Mouse (Mus musculus) midbrain, embryonic 10.5 days (tissue): ENCODE results near the gene Slc7a8. TPM values are rescaled to one million over a fixed set of nuclear protein-coding genes. Genes with fewer than 3 reads are reported as not detected.

ENCODE experiments used
- DNase-seq: peaks from one replicate; pipeline ENCODE4 v3.0.0-alpha.2; 2017; ENCODE audit warnings: low spot score
- H3K27ac ChIP-seq: fragments of 300-500 bp; sonication (generic); replicated peaks from 2 replicates; pipeline ENCODE4 v1.5.1; 2016; ENCODE audit warnings: mild to moderate bottlenecking
- H3K27me3 ChIP-seq: fragments of 300-500 bp; sonication (generic); 2 replicates; pipeline ENCODE4 v1.6.1; 2016; ENCODE audit warnings: low read depth, mild to moderate bottlenecking; ENCODE audit not compliant: poor library complexity, severe bottlenecking
- H3K36me3 ChIP-seq: fragments of 300-500 bp; sonication (generic); 2 replicates; pipeline ENCODE4 v1.6.1; 2016; ENCODE audit warnings: mild to moderate bottlenecking, moderate library complexity
- H3K4me1 ChIP-seq: fragments of 300-500 bp; sonication (generic); 2 replicates; pipeline ENCODE4 v1.6.1; 2016
- H3K4me3 ChIP-seq: fragments of 300-500 bp; sonication (generic); 2 replicates; pipeline ENCODE4 v1.5.1; 2016; ENCODE audit warnings: mild to moderate bottlenecking, moderate library complexity
- H3K9me3 ChIP-seq: fragments of 300-500 bp; sonication (generic); replicated peaks from 2 replicates; pipeline ENCODE4 v1.6.1; 2016; ENCODE audit warnings: mild to moderate bottlenecking
- WGBS: fragments of 180-500 bp; shearing (Covaris S2); methylation state at CpG from one replicate; pipeline ENCODE4 v1.1.7; 2016; 5-methylcytosine and 5-hydroxymethylcytosine counted together
- polyA plus RNA-seq: library from polyadenylated mRNA; unstranded; fragments of >200 nt; fragmentation: Nextera tagmentation; extraction: Ambion mirVana; gene quantifications from 2 replicates; pipeline ENCODE4 v1.2.1, GENCODE M21; 2016

Gene Slc7a8
- polyA plus RNA-seq, 1 experiment from 2014 or later: 1.8 TPM

GRCm38 (mm10) chr14:54706589-54707320 lies 75.0 kb downstream of the Slc7a8 start:
- Histone ChIP-seq H3K27me3 (peaks cover 10% of the 10 kb centered on the region), H3K36me3 (no peaks in the 10 kb centered on the region), H3K4me1 (peaks cover 16% of the 10 kb centered on the region), H3K27ac (peak overlapping the region; percentile 20; the same call in 1 of the 2 replicates), H3K4me3 (no peak overlapping the region), H3K9me3 (no peaks in the 10 kb centered on the region)
- no peak for DNase-seq
- 53% methylated on average over 17 of the region's 17 CpGs for WGBS

GRCm38 (mm10) chr14:54705844-54706243 lies 75.9 kb downstream of the Slc7a8 start:
- no peaks in the 10 kb centered on the region for H3K9me3 ChIP-seq
- H3K27me3 ChIP-seq: peaks cover 10% of the 10 kb centered on the region
- DNase-seq: no peak
- no peak overlapping the region for H3K4me3 ChIP-seq
- H3K27ac ChIP-seq: no peak overlapping the region; the same call in 1 of the 2 replicates
- H3K4me1 ChIP-seq: peaks cover 16% of the 10 kb centered on the region
- 54% methylated on average over 5 of the region's 5 CpGs for WGBS
- H3K36me3 ChIP-seq: no peaks in the 10 kb centered on the region

DNA sequence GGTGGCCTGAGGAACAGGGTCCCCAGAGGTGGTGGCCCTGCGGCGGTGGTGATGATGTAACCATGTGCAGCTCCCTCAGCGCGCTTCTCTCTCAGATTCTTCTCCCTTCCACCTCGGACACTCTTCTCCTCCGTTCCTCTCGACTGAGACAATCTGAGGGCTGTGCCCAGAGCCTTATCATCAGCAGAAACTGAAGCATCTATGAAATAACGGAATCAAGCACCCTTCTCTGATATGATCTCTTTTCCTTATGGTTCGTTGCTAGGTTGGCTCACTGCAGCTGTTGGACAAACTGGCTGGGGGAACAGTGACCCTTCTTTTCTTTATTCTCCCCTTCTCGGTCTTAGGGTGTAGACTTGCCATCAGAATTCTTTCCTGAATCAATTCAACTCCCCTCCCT lies 78.5 kb downstream of the Slc7a8 start:
- peaks cover 16% of the 10 kb centered on the region for H3K4me1 ChIP-seq
- no peaks in the 10 kb centered on the region for H3K36me3 ChIP-seq
- H3K27ac ChIP-seq: no peak overlapping the region
- H3K9me3 ChIP-seq: no peaks in the 10 kb centered on the region
- peaks cover 10% of the 10 kb centered on the region for H3K27me3 ChIP-seq
- WGBS: 74% methylated on average over 10 of the region's 10 CpGs
- DNase-seq: no peak
- no peak overlapping the region for H3K4me3 ChIP-seq

DNA sequence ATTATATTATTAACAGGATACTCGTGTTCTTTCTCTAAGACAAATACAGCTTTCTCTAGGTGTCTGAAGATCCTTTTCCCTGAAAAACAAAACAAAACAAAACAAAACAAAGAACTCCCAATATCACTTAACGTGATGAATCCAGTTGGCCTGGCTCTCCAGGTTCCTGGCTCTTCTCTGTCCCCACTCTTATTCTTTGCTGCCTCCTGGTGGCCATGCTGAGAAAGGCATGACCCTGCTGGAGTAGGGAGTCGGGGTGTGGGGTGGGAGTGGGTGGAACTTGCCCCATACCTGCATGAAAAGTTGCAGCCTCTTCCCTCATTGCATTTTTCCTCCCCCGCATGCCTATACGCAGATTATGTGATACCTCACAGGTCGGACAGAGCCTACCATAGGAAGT lies 80.4 kb downstream of the Slc7a8 start:
- Histone ChIP-seq H3K9me3 (no peaks in the 10 kb centered on the region), H3K4me1 (0 out of 2 replicates have a peak, but pooled peaks cover 3% of the 10 kb centered on the region), H3K36me3 (no peaks in the 10 kb centered on the region), H3K4me3 (no peak overlapping the region), H3K27ac (no peak overlapping the region), H3K27me3 (peaks cover 10% of the 10 kb centered on the region)
- 18% methylated on average over 6 of the region's 6 CpGs for WGBS
- peak; percentile 76 for DNase-seq

GRCm38 (mm10) chr14:54699586-54699985 lies 82.2 kb downstream of the Slc7a8 start:
- no peaks in the 10 kb centered on the region for H3K9me3 ChIP-seq
- H3K4me1 ChIP-seq: no peaks in the 10 kb centered on the region
- WGBS: 62% methylated on average over 3 of the region's 3 CpGs

DNA sequence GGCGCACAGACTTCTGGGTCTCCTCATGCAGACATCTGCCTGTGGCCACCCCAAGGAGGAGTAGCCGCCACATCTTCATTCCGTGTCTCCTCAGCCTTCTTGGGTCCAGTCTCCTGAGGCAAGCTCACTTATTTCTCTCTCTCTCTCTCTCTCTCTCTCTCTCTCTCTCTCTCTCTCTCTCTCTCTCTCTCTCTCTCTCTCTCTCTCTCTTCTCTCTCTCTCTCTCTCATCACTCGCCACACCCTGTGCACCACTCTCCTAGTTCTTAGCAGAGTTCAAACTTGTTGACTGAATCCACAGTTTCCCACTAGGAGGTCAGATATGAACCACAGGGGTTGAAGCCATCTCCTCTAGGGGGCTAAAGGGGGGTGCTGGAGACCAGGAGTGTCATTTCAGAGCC lies 83.0 kb downstream of the Slc7a8 start, which contains the start of gene Gm29776:
Gene Gm29776 (minus strand): TSS at position 101 of the 400 bp plus-strand sequence.
- Histone ChIP-seq H3K36me3 (peaks cover 5% of the 10 kb centered on the region), H3K4me1 (no peaks in the 10 kb centered on the region), H3K9me3 (no peaks in the 10 kb centered on the region), H3K27ac (no peak within 1 kb of the TSS), H3K4me3 (no peak within 1 kb of the TSS), H3K27me3 (peaks cover 10% of the 10 kb centered on the region)
- DNase-seq: no peak
- 83% methylated on average over 4 of the region's 4 CpGs for WGBS

More at GRCm38 (mm10) chr14:54699586-54699985, 82.2 kb downstream of the Slc7a8 start:
- Histone ChIP-seq H3K27ac (no peak overlapping the region), H3K36me3 (no peaks in the 10 kb centered on the region), H3K4me3 (no peak overlapping the region), H3K27me3 (peaks cover 10% of the 10 kb centered on the region)
- no peak for DNase-seq

- no peak for DNase-seq
- 91% methylated on average over 4 of the region's 4 CpGs for WGBS
Measured at GRCm38 (mm10) chr14:54696752-54697151, 85.0 kb downstream of the Slc7a8 start.

GRCm38 (mm10) chr14:54695042-54695441 lies 86.7 kb downstream of the Slc7a8 start:
- no peak for DNase-seq

More at GRCm38 (mm10) chr14:54696752-54697151, 85.0 kb downstream of the Slc7a8 start:
- Histone ChIP-seq H3K27ac (no peak overlapping the region), H3K4me3 (no peak overlapping the region), H3K9me3 (no peaks in the 10 kb centered on the region), H3K27me3 (no peaks in the 10 kb centered on the region), H3K36me3 (peaks cover 19% of the 10 kb centered on the region), H3K4me1 (no peaks in the 10 kb centered on the region)

DNA sequence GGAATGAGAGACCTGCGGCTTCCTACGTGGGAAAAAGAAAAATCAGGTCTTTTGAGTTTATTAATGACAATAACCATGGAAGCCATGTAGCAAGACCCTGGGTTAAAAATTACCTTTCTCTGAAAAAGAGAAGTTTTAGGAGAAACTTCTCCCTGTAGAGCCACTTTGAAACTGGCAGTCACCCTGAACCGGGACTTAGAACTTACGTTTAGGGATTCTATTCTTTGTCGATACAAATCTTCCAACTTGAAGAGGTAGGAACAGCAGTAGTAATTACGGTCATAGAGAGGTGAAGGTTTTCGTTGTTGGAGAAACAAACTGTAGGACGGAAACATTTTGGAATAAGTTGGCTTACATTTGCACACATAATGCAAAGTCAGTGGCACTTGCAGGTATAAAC lies 94.5 kb downstream of the Slc7a8 start:
- H3K4me3 ChIP-seq: peak overlapping the region; percentile 90
- peaks cover 52% of the 10 kb centered on the region for H3K36me3 ChIP-seq
- DNase-seq: no peak
- H3K9me3 ChIP-seq: no peaks in the 10 kb centered on the region
- H3K4me1 ChIP-seq: peaks cover 27% of the 10 kb centered on the region
- 11% methylated on average over 8 of the region's 8 CpGs for WGBS
- no peaks in the 10 kb centered on the region for H3K27me3 ChIP-seq
- H3K27ac ChIP-seq: peak overlapping the region; percentile 97

More at GRCm38 (mm10) chr14:54695042-54695441, 86.7 kb downstream of the Slc7a8 start:
- H3K36me3 ChIP-seq: peaks cover 33% of the 10 kb centered on the region
- no peaks in the 10 kb centered on the region for H3K9me3 ChIP-seq
- H3K4me3 ChIP-seq: no peak overlapping the region
- 80% methylated on average over 6 of the region's 6 CpGs for WGBS
- no peaks in the 10 kb centered on the region for H3K27me3 ChIP-seq
- no peaks in the 10 kb centered on the region for H3K4me1 ChIP-seq
- H3K27ac ChIP-seq: no peak overlapping the region

- H3K36me3 ChIP-seq: peaks cover 58% of the 10 kb centered on the region
- H3K9me3 ChIP-seq: no peaks in the 10 kb centered on the region
- H3K27ac ChIP-seq: peak within 1 kb of the TSS; percentile 97
- no peaks in the 10 kb centered on the region for H3K27me3 ChIP-seq
- DNase-seq: peak; percentile 100
- under 1% methylated on average over 44 of the region's 44 CpGs for WGBS
- H3K4me3 ChIP-seq: peak within 1 kb of the TSS; percentile 90
- H3K4me1 ChIP-seq: peaks cover 27% of the 10 kb centered on the region
Measured at GRCm38 (mm10) chr14:54686522-54687143, 95.1 kb downstream of the Slc7a8 start, which contains the start of gene Acin1. Gene Acin1, minus strand, starts transcription at chr14:54686931.

DNA sequence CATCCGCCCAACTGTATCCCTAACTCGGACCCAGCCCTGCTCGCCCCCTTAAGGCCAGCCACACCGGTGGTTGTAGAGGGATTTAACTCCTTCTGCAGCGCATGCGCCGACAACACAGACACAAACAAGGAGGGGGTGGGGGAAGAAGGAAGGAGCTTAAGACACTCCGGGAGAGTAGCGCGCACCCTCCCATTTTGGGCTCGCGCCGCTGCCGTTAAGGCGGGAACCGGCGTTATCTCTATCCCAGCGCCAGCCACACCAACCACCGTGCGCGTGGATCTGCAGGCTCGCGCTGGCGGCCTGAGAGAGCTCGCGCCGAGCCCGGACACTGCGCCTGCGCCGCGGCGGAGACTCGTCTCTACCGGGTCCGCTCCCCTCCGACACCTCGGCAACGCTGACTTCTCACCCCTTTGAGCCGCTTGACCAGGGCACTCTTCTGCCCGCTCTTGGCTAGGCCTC lies 95.7 kb downstream of the Slc7a8 start, which contains the start of gene 1700123O20Rik:
Gene 1700123O20Rik (plus strand): TSS at position 154 of the 459 bp plus-strand sequence.
- Histone ChIP-seq H3K36me3 (peaks cover 59% of the 10 kb centered on the region), H3K4me1 (peaks cover 27% of the 10 kb centered on the region), H3K4me3 (peak within 1 kb of the TSS; percentile 90), H3K27me3 (no peaks in the 10 kb centered on the region), H3K9me3 (no peaks in the 10 kb centered on the region), H3K27ac (peak within 1 kb of the TSS; percentile 97)
- WGBS: 0% methylated on average over 41 of the region's 41 CpGs
- peak; percentile 86 for DNase-seq

GRCm38 (mm10) chr14:54685471-54685870 lies 96.3 kb downstream of the Slc7a8 start:
- Histone ChIP-seq H3K36me3 (peaks cover 58% of the 10 kb centered on the region), H3K27ac (peak overlapping the region; percentile 97), H3K4me1 (peaks cover 27% of the 10 kb centered on the region), H3K9me3 (no peaks in the 10 kb centered on the region), H3K27me3 (no peaks in the 10 kb centered on the region), H3K4me3 (peak overlapping the region; percentile 90)
- 17% methylated on average over 8 of the region's 8 CpGs for WGBS
- no peak for DNase-seq

GRCm38 (mm10) chr14:54682396-54682795 lies 99.3 kb downstream of the Slc7a8 start:
- H3K4me1 ChIP-seq: peaks cover 13% of the 10 kb centered on the region
- H3K4me3 ChIP-seq: no peak overlapping the region
- H3K27me3 ChIP-seq: no peaks in the 10 kb centered on the region
- no peak for DNase-seq
- 100% methylated on average over 3 of the region's 3 CpGs for WGBS
- peaks cover 66% of the 10 kb centered on the region for H3K36me3 ChIP-seq
- no peaks in the 10 kb centered on the region for H3K9me3 ChIP-seq
- no peak overlapping the region for H3K27ac ChIP-seq
